Mouse (Mus musculus) megakaryocyte progenitor cell, adult 5-6 weeks (primary cell): ENCODE results near the gene Kcnq5. TPM values are rescaled to one million over a fixed set of nuclear protein-coding genes. Genes with fewer than 3 reads are reported as not detected.
"Not testable (repeated sequence)": the region's sequence is repeated elsewhere in the genome, so short reads cannot be mapped to it uniquely, and the experiment has no call there.

ENCODE experiments used
- ATAC-seq: replicated peaks from 2 replicates; pipeline ENCODE4 v1.8.0; 2016; ENCODE audit warnings: mild to moderate bottlenecking, moderate TSS enrichment, inconsistent platforms; ENCODE audit not compliant: poor library complexity
- total RNA-seq, 2 experiments: library from RNA; stranded (forward) in 1 of 2; stranded (reverse) in 1 of 2; fragments of 157-497, 149-512 nt in 1 of 2; fragments of 200-1000 nt in 1 of 2; gene quantifications; 2 replicates each; pipeline versions ENCODE4 v1.2.3 to v1.2.4; 2015 to 2017

Gene Kcnq5
- total RNA-seq, 2 experiments from 2014 or later: 3.1 to 6.4 TPM

GRCm38 (mm10) chr1:21856399-21856798 lies 105.3 kb downstream of the Kcnq5 start:
- peak; percentile 68 for ATAC-seq

GRCm38 (mm10) chr1:21838534-21838933 lies 123.2 kb downstream of the Kcnq5 start:
- ATAC-seq: no peak

- ATAC-seq: no peak
These were observed 124.4 kb downstream of the Kcnq5 start for GRCm38 (mm10) chr1:21837387-21837786.

- peak; percentile 68 for ATAC-seq
These were observed 125.4 kb downstream of the Kcnq5 start for GRCm38 (mm10) chr1:21836337-21836736.

GRCm38 (mm10) chr1:21829909-21830455 lies 131.8 kb downstream of the Kcnq5 start:
- ATAC-seq: peak; percentile 91

GRCm38 (mm10) chr1:21820066-21820630 lies 141.6 kb downstream of the Kcnq5 start:
- ATAC-seq: no peak

- ATAC-seq: no peak
These were observed 156.7 kb downstream of the Kcnq5 start for GRCm38 (mm10) chr1:21805064-21805463.

- ATAC-seq: no peak
These were observed 157.3 kb downstream of the Kcnq5 start for GRCm38 (mm10) chr1:21804477-21804866.

GRCm38 (mm10) chr1:21803751-21804476 lies 157.8 kb downstream of the Kcnq5 start:
- ATAC-seq: no peak

GRCm38 (mm10) chr1:21780746-21781145 lies 181.0 kb downstream of the Kcnq5 start:
- no peak for ATAC-seq

GRCm38 (mm10) chr1:21777560-21777959 lies 184.2 kb downstream of the Kcnq5 start:
- ATAC-seq: no peak

GRCm38 (mm10) chr1:21773931-21774330 lies 187.8 kb downstream of the Kcnq5 start:
- ATAC-seq: no peak

- ATAC-seq: no peak
These were observed 191.2 kb downstream of the Kcnq5 start for GRCm38 (mm10) chr1:21770494-21770893.

GRCm38 (mm10) chr1:21749297-21749696 lies 212.4 kb downstream of the Kcnq5 start:
- no peak for ATAC-seq

- no peak for ATAC-seq
These were observed 232.6 kb downstream of the Kcnq5 start for GRCm38 (mm10) chr1:21729131-21729530.

- not testable (repeated sequence) for ATAC-seq
These were observed 238.5 kb downstream of the Kcnq5 start for GRCm38 (mm10) chr1:21723231-21723630.

- no peak for ATAC-seq
These were observed 240.5 kb downstream of the Kcnq5 start for GRCm38 (mm10) chr1:21721246-21721645.

- no peak for ATAC-seq
These were observed 246.9 kb downstream of the Kcnq5 start for GRCm38 (mm10) chr1:21714816-21715215.

GRCm38 (mm10) chr1:21712711-21713110 lies 249.0 kb downstream of the Kcnq5 start:
- no peak for ATAC-seq

GRCm38 (mm10) chr1:21690458-21690857 lies 271.3 kb downstream of the Kcnq5 start:
- ATAC-seq: no peak

GRCm38 (mm10) chr1:21688918-21689317 lies 272.8 kb downstream of the Kcnq5 start:
- no peak for ATAC-seq

GRCm38 (mm10) chr1:21684444-21684843 lies 277.3 kb downstream of the Kcnq5 start:
- ATAC-seq: no peak
